Mouse (Mus musculus): Measurements from ENCODE around the gene Tsga10ip.
"Not testable (repeated sequence)": the region's sequence is repeated elsewhere in the genome, so short reads cannot be mapped to it uniquely, and the experiment has no call there.

Tsga10ip gene

GRCm38 (mm10) chr19:5424092-5424781 is 21.9 kb upstream of the Tsga10ip start:
- peak; percentile 87 for DNase-seq (ENCODE audit: low read depth, low spot score)

GRCm38 (mm10) chr19:5423561-5423960 is 21.2 kb upstream of the Tsga10ip start:
- DNase-seq (ENCODE audit: low read depth, low spot score) = no peak

GRCm38 (mm10) chr19:5422895-5423443 is 20.6 kb upstream of the Tsga10ip start:
- no peak for DNase-seq (ENCODE audit: low read depth, low spot score)

GRCm38 (mm10) chr19:5422267-5422666 is 19.9 kb upstream of the Tsga10ip start:
- DNase-seq (ENCODE audit: low read depth, low spot score) = no peak

GRCm38 (mm10) chr19:5421784-5422183 is 19.5 kb upstream of the Tsga10ip start:
- DNase-seq (ENCODE audit: low read depth, low spot score) = no peak

- no peak for DNase-seq (ENCODE audit: low read depth, low spot score)
These were observed 18.3 kb upstream of the Tsga10ip start for GRCm38 (mm10) chr19:5420579-5420978.

- DNase-seq (ENCODE audit: low read depth, low spot score) = no peak
These were observed 17.3 kb upstream of the Tsga10ip start for GRCm38 (mm10) chr19:5419630-5420029.

- no peak for DNase-seq (ENCODE audit: low read depth, low spot score)
These were observed 16.6 kb upstream of the Tsga10ip start for GRCm38 (mm10) chr19:5418750-5419466.

GRCm38 (mm10) chr19:5414534-5414957 is 12.2 kb upstream of the Tsga10ip start:
- DNase-seq (ENCODE audit: low read depth, low spot score) = no peak

GRCm38 (mm10) chr19:5413840-5414239 is 11.5 kb upstream of the Tsga10ip start:
- no peak for DNase-seq (ENCODE audit: low read depth, low spot score)

- no peak for DNase-seq (ENCODE audit: low read depth, low spot score)
These were observed 9.6 kb upstream of the Tsga10ip start for GRCm38 (mm10) chr19:5411961-5412360.

- no peak for DNase-seq (ENCODE audit: low read depth, low spot score)
These were observed 8.3 kb upstream of the Tsga10ip start for GRCm38 (mm10) chr19:5410641-5411040.

- DNase-seq (ENCODE audit: low read depth, low spot score) = no peak
These were observed 6.7 kb upstream of the Tsga10ip start for GRCm38 (mm10) chr19:5409068-5409467.

GRCm38 (mm10) chr19:5408057-5409001 is 6.0 kb upstream of the Tsga10ip start:
- DNase-seq (ENCODE audit: low read depth, low spot score) = peak; percentile 47

GRCm38 (mm10) chr19:5407133-5407532 is 4.8 kb upstream of the Tsga10ip start:
- DNase-seq (ENCODE audit: low read depth, low spot score) = peak; percentile 67

GRCm38 (mm10) chr19:5406531-5407126 is 4.3 kb upstream of the Tsga10ip start:
- DNase-seq (ENCODE audit: low read depth, low spot score) = not testable (repeated sequence)

GRCm38 (mm10) chr19:5405924-5406323 is 3.6 kb upstream of the Tsga10ip start:
- no peak for DNase-seq (ENCODE audit: low read depth, low spot score)

GRCm38 (mm10) chr19:5401073-5401472 is 1.3 kb downstream of the Tsga10ip start:
- not testable (repeated sequence) for DNase-seq (ENCODE audit: low read depth, low spot score)

GRCm38 (mm10) chr19:5395371-5395770 is 7.0 kb downstream of the Tsga10ip start:
- peak; percentile 44 for DNase-seq (ENCODE audit: low read depth, low spot score)

- DNase-seq (ENCODE audit: low read depth, low spot score) = no peak
These were observed 8.2 kb downstream of the Tsga10ip start for GRCm38 (mm10) chr19:5394168-5394567.

GRCm38 (mm10) chr19:5392892-5393291 is 9.4 kb downstream of the Tsga10ip start:
- no peak for DNase-seq (ENCODE audit: low read depth, low spot score)
